Mouse (Mus musculus) kidney, adult 2 months (tissue): Measurements from ENCODE around the gene Pik3r2.

Experiments
- CTCF ChIP-seq: fragments of 200-500 bp; conservative IDR thresholded peaks from 2 replicates; pipeline ENCODE4 v1.5.1; 2011; ENCODE audit warnings: low read depth, mild to moderate bottlenecking, control low read depth, low read length, moderate library complexity, mixed read lengths; ENCODE audit not compliant: insufficient read depth, insufficient read length
- POLR2A ChIP-seq: fragments of 200-500 bp; IDR thresholded peaks from one replicate; pipeline ENCODE4 v1.6.1; 2011; ENCODE audit warnings: low read depth, low read length, control low read depth

DNA sequence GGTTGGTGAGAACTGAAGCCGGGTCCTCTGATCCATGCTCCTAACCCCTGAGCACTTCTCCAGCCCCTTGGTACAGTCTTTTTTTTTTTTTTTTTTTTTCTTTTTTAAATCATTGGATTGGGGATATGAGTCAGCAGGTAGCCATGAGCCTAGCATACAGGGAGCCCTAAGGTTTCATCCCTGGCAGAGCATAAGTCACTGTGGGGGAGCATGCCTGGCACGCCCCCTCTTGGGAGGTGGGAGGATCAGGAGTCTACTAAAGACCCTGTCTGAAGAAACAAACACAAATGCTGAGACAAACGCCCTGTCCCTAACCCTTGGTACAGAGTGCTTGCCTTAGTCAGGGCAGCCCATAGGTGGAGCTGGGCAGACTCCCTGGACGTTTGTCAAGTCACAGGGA, 35.5 kb upstream of the Pik3r2 start:
- no peak for TF ChIP-seq CTCF
- TF ChIP-seq POLR2A = no peak
